Mouse (Mus musculus) inflammation-experienced regulatory T-cells, adult 6 months (primary cell): ENCODE results near the gene Npepl1. TPM values are rescaled to one million over a fixed set of nuclear protein-coding genes. Genes with fewer than 3 reads are reported as not detected.

ENCODE experiments used
- ATAC-seq: one replicate; pipeline ENCODE4 v1.8.0; 2017
- polyA plus RNA-seq, 3 experiments: library from polyadenylated mRNA; unstranded; fragments of 100-300 nt; shearing (Covaris generic); gene quantifications; one replicate each; pipeline ENCODE4 v1.2.1; 2017

The Npepl1 gene
- polyA plus RNA-seq, 3 experiments from 2014 or later = 18.6 to 29.0 (median 24.8) TPM

DNA sequence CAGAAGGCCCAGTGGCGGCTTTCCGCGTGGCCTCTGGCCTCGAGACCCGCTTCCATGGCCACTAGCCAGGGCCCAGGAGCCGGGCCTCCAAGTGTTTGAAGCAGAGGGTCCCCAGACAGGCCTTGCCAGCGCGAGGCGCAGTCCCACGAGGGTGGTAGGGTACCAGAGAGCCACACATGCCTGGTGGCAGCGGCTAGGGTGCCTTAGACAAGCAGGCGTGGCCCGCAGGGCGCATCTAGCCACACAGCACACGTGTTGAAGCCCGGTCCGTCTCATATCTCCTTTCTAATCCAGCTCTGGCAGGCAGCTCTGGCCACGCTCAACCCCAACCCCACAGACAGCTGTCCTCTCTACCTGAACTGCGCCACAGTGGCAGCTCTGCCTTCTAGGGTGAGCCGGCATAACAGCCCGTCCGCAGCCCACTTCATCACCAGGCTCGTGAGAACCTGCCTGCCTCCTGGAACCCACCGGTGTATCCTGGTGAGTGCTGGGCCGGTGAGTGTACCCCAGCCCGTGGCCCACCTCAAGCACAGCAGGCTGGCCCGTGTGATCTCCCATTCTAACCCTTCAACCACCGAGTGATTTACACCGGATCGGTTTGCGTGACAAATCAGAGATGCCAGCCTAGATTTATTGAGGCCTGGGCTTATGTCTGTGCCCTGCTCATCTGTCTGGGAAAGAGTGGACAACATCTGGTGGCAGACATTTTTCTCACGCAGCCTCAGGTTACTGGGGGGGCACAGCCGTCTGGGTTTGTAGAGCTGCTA is 817 bp downstream of the Npepl1 start:
- peak; percentile 38 for ATAC-seq

DNA sequence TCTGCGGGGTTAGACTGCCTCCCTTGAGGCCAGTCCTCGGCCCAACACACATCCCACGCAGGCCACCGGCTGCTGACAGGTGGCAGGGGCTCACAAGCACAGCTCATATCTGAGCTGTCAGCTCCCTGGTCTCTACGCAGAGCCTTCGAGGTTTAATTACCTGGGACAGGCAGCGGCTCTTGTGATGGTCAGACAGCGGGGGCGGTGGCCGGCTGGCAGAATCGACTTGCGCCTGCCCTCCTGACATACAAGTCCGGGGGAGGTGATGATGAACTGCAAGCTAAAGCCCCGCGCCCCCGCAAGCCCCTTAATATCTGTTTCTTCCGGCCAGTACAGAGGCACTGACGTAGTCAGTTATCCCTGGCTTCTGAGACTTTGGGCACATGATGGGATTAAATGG is 2.8 kb downstream of the Npepl1 start:
- no peak for ATAC-seq

DNA sequence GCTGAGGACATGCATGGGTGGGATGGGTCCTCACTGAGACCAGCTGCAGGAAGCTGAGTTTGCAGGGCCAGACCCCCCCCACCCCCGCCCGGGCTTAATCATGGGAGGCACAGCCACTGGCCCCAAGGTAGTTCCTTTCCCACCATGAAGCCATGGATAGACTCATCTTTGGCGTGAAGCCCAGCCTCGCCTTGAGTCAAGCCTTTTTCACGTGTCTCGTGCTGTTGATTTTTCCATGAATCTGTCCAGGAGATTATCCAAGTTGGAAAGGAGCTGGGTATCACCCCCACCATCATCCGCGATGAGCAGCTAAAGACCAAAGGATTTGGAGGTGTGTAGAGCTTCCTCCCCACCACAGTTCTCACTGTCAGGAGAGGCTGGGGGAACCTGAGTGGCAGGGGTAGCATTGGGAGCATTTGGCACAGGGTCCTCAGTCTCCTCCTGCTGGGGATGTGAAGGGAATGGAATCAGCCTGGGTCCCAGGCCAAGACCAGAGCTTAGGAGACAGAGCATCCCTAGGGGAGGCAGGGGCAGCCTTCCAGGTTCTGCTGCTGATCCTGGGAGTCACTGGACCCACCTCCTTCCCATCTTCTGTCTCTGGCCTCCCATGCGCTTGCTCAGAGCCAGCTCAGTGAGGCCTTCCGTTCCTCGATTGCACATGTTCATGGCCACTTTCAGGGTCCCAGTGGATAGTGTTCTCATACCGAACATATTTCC is 4.2 kb downstream of the Npepl1 start:
- ATAC-seq = no peak

- no peak for ATAC-seq
Measured at GRCm38 (mm10) chr2:174116929-174117328, 6.8 kb downstream of the Npepl1 start.

DNA sequence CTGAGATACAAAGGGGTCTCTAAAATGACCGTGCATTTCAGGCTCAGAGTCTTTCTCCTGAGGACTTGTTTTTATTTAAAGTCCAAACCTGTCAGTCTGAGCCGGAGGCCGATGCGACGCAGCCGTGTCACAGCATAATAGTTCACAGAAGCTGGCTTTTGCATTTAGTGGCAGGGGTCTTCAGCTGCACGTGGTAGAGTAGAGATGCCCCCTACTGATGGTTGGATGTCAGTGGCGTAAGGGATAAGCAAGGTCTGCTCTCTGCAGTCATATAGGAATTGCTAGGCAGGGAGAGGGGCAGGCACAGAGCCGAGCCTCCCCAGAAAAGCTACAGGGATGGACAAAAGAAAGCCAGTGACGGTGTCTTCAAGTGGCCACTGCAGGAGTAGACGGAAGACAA is 8.0 kb downstream of the Npepl1 start:
- no peak for ATAC-seq

DNA sequence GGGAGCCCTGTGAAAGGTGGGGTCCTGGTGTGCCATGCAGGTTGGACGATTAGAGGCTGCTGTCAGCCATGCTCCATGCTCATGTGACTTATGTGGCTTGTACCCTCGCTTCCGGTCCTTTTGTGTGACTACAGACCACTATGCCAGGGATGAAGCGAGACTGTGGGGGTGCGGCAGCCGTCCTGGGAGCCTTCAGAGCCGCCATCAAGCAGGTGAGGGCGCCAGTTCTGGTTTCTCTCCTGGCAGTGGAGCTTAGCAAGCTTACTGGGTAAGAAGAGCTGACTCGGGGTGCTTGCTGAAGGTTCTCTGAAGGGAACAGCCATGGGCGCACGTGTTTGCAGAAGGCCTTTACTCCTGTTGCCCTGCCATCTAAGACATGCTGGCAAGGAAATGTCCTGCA is 9.1 kb downstream of the Npepl1 start:
- ATAC-seq = no peak

- no peak for ATAC-seq
Measured at GRCm38 (mm10) chr2:174120631-174121030, 10.5 kb downstream of the Npepl1 start.

DNA sequence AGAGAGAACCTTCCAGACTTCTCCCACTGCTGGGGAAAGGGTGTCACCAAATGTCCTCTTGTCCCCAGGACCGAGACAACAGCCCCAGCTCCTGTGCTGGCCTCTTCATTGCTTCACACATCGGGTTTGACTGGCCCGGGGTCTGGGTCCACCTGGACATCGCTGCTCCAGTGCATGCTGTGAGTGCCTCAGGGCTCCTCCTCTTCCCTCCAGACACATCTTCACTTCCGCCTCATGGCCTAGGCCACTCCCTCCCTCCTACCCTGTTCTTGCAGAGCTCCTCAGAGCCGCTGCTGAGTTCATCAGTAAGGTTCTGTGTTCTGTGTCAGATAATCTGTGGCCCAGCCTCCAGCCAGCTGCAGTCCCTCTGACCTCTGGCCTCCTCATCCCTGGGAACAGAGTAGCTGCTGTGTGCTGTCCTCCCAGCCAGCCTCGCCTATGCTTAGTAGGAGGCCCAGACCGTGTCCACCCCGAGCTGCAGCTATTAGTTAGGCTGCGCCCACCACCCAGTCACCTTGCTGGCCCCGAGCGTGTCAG is 11.3 kb downstream of the Npepl1 start:
- no peak for ATAC-seq

GRCm38 (mm10) chr2:174122331-174122730 is 12.2 kb downstream of the Npepl1 start:
- ATAC-seq = no peak

- ATAC-seq = no peak
Measured at GRCm38 (mm10) chr2:174123731-174124130, 13.6 kb downstream of the Npepl1 start.

DNA sequence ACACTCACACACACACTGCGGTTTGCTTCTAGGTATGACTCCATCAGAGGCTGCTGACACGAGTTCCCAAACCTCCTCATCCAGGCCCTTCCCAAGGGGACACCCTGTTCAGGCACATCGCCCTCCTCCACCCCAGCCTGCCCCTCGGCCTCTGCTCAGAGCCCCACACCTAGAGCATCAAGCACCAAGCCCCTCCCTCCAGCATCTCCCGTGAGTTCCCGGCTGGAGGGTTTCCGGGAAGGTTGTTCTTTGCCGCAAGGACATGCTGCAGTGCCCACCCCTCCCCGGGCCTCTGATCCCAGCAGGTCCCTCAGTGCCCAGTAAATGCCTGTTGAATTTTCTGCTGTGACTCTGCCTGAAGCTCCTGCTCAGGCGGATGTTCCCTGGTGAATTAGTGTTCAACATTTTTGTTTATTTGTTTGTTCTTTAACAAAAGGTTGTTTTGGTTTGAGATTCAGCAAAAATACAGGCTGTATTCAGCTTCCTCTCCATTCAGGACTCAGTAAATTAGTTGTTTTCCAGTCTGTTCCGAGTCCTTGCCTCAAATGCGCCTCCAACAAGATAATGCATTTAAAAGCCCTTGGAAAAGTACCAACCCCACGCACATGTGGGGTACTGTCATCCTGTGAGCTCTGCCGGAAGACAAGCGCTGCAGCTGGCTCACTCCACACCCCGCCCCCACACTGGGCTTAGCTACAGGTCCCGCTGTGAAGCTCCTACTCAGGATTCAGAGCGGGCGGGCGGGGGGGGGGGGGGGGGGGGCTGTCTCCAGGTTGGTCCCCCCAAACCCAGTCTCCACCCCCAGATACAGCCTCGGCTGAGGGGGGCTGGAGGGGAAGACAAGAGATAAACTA is 16.6 kb downstream of the Npepl1 start:
- ATAC-seq = peak; percentile 48

- ATAC-seq = no peak
Measured at GRCm38 (mm10) chr2:174127376-174127713, 17.2 kb downstream of the Npepl1 start.

DNA sequence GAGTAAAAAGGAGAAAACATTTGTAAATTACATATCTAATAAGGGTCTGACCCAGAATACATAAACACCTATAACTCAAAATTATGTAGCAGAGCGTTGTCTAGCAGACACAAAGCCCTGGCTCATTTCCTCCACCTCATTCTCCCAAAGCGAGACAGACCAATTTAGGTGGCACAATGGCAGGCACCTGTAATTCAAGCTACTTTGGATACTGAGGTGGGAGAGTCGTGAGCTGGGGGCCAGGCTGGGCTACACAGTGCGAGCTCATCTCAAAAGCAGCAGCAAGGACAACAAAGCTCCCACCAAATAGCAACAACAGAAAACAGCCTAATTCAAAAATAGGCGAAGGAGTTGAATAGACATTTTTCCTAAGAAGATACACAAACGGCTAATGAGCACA is 18.8 kb downstream of the Npepl1 start:
- ATAC-seq = no peak

- no peak for ATAC-seq
Measured at GRCm38 (mm10) chr2:174130468-174131097, 20.4 kb downstream of the Npepl1 start.

DNA sequence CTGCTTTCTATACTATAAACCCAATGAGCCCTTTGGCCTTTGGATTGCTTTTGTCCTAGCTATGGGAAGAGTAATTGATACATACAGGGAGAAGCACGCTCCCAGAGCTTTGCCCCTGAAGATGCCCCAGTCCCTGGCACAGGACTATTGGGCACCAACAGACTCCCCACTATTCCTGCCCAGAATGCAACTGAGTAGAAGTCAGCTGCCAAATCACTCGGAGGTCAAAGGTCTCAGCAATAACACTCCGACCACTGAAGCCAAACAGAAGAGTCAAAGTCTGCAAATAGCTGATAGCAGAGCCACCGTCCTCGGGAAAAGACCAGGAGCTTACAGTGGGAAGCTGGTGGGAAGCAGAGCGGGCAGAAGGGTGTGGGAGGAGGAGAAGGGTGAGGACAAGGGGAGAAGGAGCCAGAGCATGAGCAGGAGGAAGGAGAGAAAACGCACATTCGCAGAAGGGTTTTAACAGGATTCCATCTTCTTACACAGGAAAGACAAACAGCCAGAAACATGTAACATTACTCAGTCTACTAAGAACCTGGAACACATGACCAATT is 22.3 kb downstream of the Npepl1 start:
- ATAC-seq = no peak

GRCm38 (mm10) chr2:174159035-174159434 is 48.9 kb downstream of the Npepl1 start:
- no peak for ATAC-seq

- no peak for ATAC-seq
Measured at GRCm38 (mm10) chr2:174160461-174160860, 50.3 kb downstream of the Npepl1 start.

Other genes starting within 250 kb of the Npepl1 start
- gene Stx16, start 34.0 kb upstream of the Npepl1 start, polyA plus RNA-seq = 10 to 100 TPM; 11.3 to 22.3 (median 19.4) TPM
- 100 to 1,000 TPM; 121 to 127 (median 126) TPM for gene Gnas, start 174.0 kb downstream of the Npepl1 start, polyA plus RNA-seq
- not detected for gene Gm20721, start 236.4 kb downstream of the Npepl1 start, polyA plus RNA-seq